Mouse (Mus musculus) G1E (cell line): ENCODE data around the gene Gcc2. TPM values are rescaled to one million over a fixed set of nuclear protein-coding genes. Genes with fewer than 3 reads are reported as not detected.
"Not testable (repeated sequence)": the region's sequence is repeated elsewhere in the genome, so short reads cannot be mapped to it uniquely, and the experiment has no call there.

Experiments
- ATAC-seq: 2 replicates; pipeline ENCODE4 v1.8.0; 2016; ENCODE audit warnings: mild to moderate bottlenecking; ENCODE audit not compliant: insufficient number of reproducible peaks, poor library complexity, low FRiP score, severe bottlenecking; ENCODE audit errors: extremely low read depth
- DNase-seq: peaks from one replicate; pipeline ENCODE4 v3.0.0; 2012; ENCODE audit warnings: low spot score
- H3K27me3 ChIP-seq: 2 replicates; pipeline ENCODE4 v1.6.1; 2012; ENCODE audit warnings: mild to moderate bottlenecking, low read length, inconsistent platforms; ENCODE audit not compliant: insufficient read depth
- H3K36me3 ChIP-seq: replicated peaks from 2 replicates; pipeline ENCODE3; 2012; ENCODE audit warnings: mild to moderate bottlenecking, inconsistent platforms
- H3K4me1 ChIP-seq: 2 replicates; pipeline ENCODE4 v1.6.1; 2012; ENCODE audit warnings: low read depth, low read length, inconsistent platforms, mixed read lengths; ENCODE audit not compliant: insufficient read depth
- H3K4me3 ChIP-seq: 2 replicates; pipeline ENCODE4 v1.5.1; 2012; ENCODE audit warnings: low read depth, mild to moderate bottlenecking, inconsistent platforms, low read length, moderate library complexity, mixed read lengths
- H3K9me3 ChIP-seq: replicated peaks from 2 replicates; pipeline ENCODE4 v1.6.1; 2012; ENCODE audit warnings: inconsistent platforms
- polyA plus RNA-seq: library from polyadenylated mRNA; stranded (reverse); fragments of >175 nt; gene quantifications from 2 replicates; pipeline ENCODE4 v1.2.3, GENCODE M21; 2012
- total RNA-seq, 2 experiments: library from RNA; stranded (forward) in 1 of 2; stranded (reverse) in 1 of 2; fragments of 200-1000 nt in 1 of 2; fragments of >200 nt in 1 of 2; fragmentation: Nextera tagmentation in 1 of 2; gene quantifications; 2 replicates each; pipeline ENCODE4 v1.2.3; 2014 to 2017

Gcc2 gene
- total and polyA plus RNA-seq, 3 experiments, result 4.5 to 44.7 (median 28.6) TPM

- DNase-seq, result not testable (repeated sequence)
These were observed 30.2 kb upstream of the Gcc2 start, which contains the start of gene AW822073 for GRCm38 (mm10) chr10:58224827-58225785. Gene AW822073, minus strand, starts transcription at chr10:58224930.

DNA sequence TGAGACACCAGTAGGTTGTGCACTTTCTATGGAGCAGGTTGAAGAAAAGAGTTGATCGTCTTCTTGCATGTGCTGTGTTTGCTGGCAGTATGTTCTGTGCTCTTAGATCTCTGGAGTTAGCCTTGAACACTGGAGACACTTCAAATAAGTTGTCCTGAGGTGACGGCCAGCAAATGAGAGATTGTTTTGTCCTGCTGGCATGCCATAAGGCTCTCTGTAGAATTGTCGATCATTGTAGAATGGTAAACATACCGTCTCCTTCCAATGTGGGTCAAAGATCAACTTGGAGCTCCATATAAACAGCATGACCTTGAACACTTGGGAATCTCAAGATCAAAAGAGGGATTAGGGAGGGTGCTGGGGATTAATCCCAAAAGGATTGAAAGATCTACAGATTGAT is 28.9 kb upstream of the Gcc2 start:
- not testable (repeated sequence) for H3K4me3 ChIP-seq, H3K4me1 ChIP-seq, DNase-seq, H3K36me3 ChIP-seq, H3K9me3 ChIP-seq, H3K27me3 ChIP-seq, ATAC-seq

More at GRCm38 (mm10) chr10:58224827-58225785, 30.2 kb upstream of the Gcc2 start, which contains the start of gene AW822073:
- not testable (repeated sequence) for H3K4me3 ChIP-seq, ATAC-seq, H3K36me3 ChIP-seq, H3K27me3 ChIP-seq, H3K9me3 ChIP-seq, H3K4me1 ChIP-seq

DNA sequence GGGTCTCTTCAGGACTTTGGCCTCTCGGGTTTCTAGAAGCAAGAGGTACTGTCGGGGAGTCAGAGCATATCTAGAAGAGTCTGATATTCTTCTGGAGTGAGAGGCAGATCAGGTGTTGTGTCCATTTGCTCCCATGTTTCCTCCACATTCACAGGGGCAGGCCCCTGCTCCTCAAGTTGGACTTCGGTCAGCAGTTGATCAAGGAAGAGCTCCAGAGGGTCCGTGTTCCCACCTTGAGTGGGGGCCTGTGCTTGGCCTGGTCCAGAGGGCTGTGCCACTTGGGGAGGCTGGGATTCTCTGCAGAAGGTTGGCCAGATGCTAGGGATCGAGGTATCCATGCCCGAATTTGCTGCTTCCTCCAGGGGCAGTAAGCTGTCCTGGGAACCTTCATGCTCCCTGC is 27.5 kb upstream of the Gcc2 start:
- not testable (repeated sequence) for H3K4me3 ChIP-seq, ATAC-seq, H3K27me3 ChIP-seq, H3K36me3 ChIP-seq, H3K4me1 ChIP-seq, DNase-seq
- peaks cover 13% of the 10 kb centered on the region for H3K9me3 ChIP-seq

DNA sequence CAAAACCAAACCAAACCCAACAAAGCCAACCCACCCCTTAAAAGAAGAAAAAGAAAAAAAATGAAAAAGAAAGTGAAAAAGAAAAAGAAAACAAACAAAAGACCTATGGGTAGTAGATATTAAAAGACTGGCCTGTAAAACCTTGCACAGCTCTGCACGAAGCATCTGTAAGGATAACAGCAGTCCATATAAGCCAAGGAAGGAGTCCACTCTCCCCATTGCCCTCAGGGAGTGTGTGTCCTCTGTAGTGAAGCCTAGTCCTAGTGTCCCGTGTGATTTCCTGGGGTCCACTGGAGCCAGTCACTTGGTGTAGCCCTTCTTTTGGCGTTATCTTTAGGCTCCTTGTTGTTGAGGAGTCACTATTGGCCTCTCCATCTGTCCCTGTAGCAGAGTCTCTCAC is 25.3 kb upstream of the Gcc2 start:
- not testable (repeated sequence) for H3K4me3 ChIP-seq, H3K27me3 ChIP-seq, H3K36me3 ChIP-seq, H3K9me3 ChIP-seq, H3K4me1 ChIP-seq, ATAC-seq, DNase-seq

GRCm38 (mm10) chr10:58231088-58231487 is 24.2 kb upstream of the Gcc2 start:
- H3K36me3 ChIP-seq, ATAC-seq, H3K9me3 ChIP-seq, H3K4me3 ChIP-seq, H3K27me3 ChIP-seq, DNase-seq, H3K4me1 ChIP-seq: not testable (repeated sequence)

DNA sequence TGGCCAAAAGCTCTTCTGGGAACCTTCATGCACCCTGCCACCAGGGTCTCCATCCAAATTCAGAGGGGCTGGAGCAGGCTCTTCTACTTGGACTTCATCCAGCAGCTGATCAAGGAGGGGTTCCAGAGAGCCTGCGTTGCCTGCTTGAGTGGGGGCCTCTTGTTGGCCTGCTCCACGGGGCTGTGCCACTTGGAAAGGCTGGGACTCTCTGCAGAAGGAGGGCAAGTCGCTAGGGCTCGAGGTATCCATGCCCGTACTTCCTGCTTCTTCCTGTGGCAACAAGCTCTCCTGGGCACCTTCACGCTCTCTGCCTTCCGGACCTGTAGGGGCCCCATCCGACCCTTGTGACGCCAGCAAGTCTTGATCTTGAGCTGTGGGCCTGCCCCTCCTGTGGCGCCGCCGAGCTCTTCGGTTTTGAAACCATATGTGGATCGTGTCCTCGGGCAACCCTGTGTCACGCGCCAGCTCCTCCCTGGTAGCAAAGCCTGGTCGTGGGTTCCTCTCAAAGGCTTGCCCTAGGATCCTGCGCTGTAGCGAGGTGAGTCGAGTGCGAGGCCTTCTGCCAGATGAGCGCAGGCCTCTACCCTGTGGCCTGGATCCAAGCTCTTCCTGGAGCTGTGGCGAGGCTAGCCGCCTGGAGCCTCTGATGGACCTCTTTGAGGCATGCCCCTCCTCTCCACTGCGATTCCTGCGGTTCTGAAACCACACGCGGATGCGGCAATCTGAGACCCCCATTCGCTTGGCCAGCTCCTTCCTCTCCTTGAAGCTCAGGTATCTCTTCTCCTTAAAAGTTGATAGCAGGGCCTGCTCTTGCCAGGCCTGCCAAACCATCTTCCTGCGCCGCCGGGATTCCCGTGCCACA is 23.3 kb upstream of the Gcc2 start:
- DNase-seq, H3K27me3 ChIP-seq, H3K9me3 ChIP-seq, H3K4me3 ChIP-seq, H3K4me1 ChIP-seq, H3K36me3 ChIP-seq: not testable (repeated sequence)
- ATAC-seq, result 0 out of 2 replicates have a peak, but pooled peaks have one; percentile 36

- not testable (repeated sequence) for ATAC-seq, H3K9me3 ChIP-seq, DNase-seq, H3K4me1 ChIP-seq, H3K27me3 ChIP-seq, H3K36me3 ChIP-seq, H3K4me3 ChIP-seq
These were observed 22.7 kb upstream of the Gcc2 start, which contains the start of gene Duxf3 for GRCm38 (mm10) chr10:58232641-58232969. Gene Duxf3, minus strand, starts transcription at chr10:58232675.

DNA sequence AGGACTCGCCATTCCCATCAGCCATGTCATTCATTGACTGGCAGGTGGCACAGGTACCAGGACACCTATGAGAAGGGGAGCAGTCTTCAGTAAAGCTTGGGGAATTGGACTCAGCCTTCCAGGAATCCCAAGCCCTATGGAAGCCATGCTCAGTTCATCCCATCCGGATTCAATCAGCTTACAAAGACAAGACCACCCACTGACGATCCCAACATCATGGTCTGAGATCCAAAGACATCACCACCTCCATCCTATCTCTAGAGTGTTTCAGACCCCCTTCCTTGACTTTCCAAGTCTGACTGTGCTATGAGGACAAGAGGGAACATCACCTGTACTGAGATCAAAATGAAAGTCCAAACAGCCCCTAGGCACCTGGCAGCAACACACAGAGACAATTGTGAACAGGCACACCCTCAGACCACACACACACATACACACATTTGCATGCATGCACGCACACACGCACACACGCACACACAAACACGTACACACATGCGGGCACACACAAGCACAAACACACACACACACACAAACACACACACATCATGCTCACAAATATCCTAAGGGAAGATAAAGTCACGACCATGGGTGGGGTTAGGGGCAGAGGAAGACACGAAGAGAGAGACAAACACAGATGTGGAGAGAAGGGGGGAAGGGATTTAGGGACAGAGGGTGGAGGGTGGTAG is 22.1 kb upstream of the Gcc2 start:
- not testable (repeated sequence) for H3K4me1 ChIP-seq, H3K27me3 ChIP-seq, H3K4me3 ChIP-seq, H3K36me3 ChIP-seq, H3K9me3 ChIP-seq, DNase-seq, ATAC-seq

- not testable (repeated sequence) for H3K4me1 ChIP-seq, DNase-seq, H3K4me3 ChIP-seq, H3K9me3 ChIP-seq, ATAC-seq, H3K27me3 ChIP-seq, H3K36me3 ChIP-seq
These were observed 21.6 kb upstream of the Gcc2 start for GRCm38 (mm10) chr10:58233740-58234121.

- not testable (repeated sequence) for H3K27me3 ChIP-seq, H3K4me1 ChIP-seq, H3K36me3 ChIP-seq, DNase-seq, ATAC-seq, H3K9me3 ChIP-seq, H3K4me3 ChIP-seq
These were observed 20.3 kb upstream of the Gcc2 start for GRCm38 (mm10) chr10:58234985-58235384.
